Mouse (Mus musculus) layer of hippocampus, adult 9-10 months (tissue): ENCODE measurements at regions not wholly inside any gene's neighbourhood (a gene's known extent, or its start where the extent isn't known, plus 50 kb on each side); places are given as distances from the start of the nearest gene placed in this dataset.
"Not testable (repeated sequence)": the region's sequence is repeated elsewhere in the genome, so short reads cannot be mapped to it uniquely, and the experiment has no call there.

Source experiments
- DNase-seq: peaks from one replicate; pipeline ENCODE4 v3.0.0; 2022; ENCODE audit warnings: low spot score

- no peak for DNase-seq
Observed at GRCm38 (mm10) chr13:88459474-88460173, 361.6 kb upstream of the Edil3 start.

- DNase-seq: no peak
Observed at GRCm38 (mm10) chr13:88490104-88490503, 331.2 kb upstream of the Edil3 start.

DNA sequence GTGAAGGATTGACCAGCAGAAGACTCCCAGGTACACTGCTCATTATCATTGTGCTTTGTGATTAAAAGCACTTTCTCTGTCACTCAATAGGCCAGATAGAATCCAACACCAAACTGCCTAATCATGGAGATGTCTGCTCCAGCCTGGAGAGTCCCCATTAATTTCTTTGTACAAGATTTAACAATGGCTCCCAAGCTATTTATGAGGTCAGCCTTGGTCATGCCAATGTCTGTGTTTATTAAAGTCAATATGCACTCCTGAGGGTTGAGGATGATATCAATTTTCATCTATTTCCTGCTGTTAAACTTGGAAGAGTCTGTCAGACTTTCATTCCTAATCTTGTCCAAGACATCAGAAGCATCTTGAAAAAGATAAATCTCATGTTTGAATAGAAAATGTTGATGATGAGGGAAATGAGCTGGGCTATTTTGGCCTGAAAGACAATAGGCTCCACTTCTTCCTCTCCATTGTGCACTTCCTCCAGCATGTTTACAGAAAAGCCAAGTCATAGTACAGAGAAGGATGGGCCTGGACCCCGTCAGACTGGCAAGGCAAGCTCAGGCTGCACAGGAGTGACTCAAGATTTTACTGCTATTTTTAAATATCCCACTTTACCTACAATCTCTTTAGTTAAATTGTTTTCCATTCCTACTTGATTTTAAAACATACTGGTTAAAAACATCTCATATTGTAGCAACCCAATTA is 310.3 kb upstream of the Edil3 start:
- DNase-seq: no peak

- DNase-seq: no peak
Observed at GRCm38 (mm10) chr13:88534796-88535195, 286.5 kb upstream of the Edil3 start.

DNA sequence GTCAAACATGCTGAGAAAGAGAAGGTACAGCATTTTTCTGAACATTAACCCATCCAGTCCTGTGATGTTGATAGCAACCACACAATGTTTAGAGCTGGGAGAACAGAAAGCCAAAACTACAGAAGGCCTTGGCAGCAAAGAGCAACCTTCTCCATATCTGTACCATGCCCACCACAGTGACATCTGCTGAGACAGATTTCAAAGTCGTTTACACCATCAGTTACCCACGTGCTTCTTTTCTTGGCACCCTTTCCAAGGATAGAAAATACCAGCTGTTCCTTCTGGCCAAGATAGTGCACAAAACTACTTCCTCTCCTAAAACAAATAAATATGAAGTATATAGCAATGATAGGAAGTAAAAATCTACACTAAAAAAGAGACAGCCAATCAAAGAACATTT is 266.8 kb upstream of the Edil3 start:
- peak; percentile 52 for DNase-seq

DNA sequence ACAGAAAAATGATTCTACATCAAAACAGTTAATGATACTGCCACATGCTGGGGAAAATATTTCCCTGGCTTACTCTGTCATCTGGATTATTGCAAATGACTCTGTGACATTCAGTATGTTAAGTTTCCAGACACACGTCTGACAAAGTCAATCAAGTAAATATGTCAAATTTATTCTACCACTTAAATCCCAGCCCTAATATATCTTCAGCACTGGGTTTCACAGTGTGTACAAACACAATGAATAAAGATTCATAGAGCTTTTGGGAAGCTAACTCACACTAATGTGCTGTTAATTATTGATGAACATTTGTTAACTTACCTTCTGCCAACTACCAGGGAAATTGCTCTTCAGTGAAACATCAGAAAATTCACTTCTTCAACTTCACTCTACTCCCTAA is 256.3 kb upstream of the Edil3 start:
- no peak for DNase-seq

GRCm38 (mm10) chr13:88602244-88602643 is 219.0 kb upstream of the Edil3 start:
- DNase-seq: no peak

GRCm38 (mm10) chr13:88610610-88611009 is 210.7 kb upstream of the Edil3 start:
- no peak for DNase-seq

GRCm38 (mm10) chr13:88613231-88613630 is 208.0 kb upstream of the Edil3 start:
- no peak for DNase-seq

DNA sequence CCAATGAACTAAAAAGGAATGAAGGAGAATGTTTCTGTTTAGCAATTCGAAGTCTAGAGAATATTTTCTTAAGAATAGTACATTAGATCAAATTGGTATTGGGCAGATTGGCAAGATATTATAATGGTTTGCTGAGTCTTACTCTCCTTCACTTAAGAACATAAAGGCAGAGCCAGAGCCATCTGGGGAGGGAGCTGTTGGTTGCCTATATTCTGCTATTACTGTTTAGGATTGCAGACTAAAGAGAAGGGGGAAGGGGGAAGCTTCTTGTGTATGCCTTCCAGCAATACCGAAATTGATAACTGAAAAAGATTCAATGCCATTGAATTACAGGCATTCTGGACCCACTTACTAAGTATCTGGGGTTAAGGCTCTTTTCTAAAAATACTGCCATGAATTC is 171.1 kb upstream of the Edil3 start:
- DNase-seq: no peak

DNA sequence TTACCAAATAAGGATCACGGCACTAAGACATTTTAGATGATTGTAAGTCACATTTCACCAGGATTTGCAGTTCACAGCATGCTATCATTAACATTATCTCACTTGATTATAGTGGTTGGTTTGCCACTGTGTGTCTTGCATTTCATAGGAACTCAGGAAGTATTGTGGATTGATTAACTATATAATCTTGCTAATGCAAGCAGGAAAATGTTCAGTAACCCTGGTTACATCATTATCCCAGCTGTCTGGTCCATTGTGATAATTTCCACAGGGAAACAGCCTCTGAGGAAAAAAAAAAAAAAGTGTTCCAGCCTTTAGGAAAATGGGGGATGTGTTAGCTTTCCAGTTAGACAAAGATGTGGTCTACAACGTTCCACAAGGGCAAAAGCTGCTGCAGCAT is 170.2 kb upstream of the Edil3 start:
- no peak for DNase-seq

- DNase-seq: no peak
Observed at GRCm38 (mm10) chr13:88655030-88655429, 166.2 kb upstream of the Edil3 start.

DNA sequence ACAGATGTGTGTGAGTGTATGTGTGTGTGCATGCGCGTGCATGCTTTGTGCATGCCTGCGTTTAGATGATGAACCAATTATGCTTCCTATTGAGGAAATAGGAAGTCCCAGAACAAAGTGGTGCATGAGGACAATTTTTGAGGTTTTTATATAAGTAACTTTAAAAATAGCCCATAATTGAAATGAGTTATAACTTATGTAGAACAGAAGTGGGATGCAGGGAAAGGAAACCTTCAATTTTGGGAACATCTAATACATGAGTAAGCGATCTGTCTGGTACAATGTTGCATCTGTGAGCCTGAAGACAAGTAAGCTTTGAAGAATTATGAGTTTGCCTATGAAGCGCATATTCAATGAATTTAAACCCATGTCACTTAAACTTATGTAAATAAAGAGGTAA is 145.4 kb upstream of the Edil3 start:
- no peak for DNase-seq

GRCm38 (mm10) chr13:88704526-88704925 is 116.7 kb upstream of the Edil3 start:
- no peak for DNase-seq

DNA sequence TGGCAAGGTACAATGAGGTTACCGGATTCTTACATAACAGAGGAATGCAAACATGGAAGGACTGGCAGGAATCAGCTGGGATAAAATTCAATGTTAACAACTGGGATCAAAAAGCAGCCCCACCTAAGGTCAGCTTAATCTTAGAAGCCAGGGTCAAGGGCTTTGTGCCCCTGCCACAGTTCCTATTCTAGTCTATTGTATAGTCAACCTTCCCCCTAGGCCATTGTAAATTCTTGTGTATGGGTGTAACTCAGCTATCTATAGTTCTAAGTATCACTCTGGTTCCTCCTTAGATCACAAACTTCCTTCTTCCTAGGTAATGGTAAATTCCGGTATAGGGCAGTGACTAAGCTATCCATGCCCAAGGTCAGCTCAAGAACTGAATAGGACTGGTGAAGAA is 91.6 kb upstream of the Edil3 start:
- DNase-seq: not testable (repeated sequence)

DNA sequence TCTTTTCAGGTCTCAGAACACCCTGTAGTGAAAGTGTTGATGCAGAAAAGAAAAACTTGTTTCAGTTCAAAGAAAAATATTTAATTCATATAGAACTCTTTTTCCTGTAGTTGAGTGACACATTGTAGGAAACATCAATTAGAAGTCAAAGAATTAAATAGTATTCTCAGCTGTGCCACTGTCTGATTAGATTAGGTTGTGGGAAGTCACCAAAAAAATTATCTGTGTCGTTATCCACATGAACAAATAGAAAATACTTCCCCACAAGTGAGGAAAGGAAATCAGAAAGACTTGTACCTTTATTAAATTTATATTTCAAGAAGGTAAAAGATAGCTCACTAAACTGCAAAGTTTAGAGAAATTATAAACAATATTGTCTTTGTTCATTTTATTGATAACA is 71.4 kb upstream of the Edil3 start:
- no peak for DNase-seq
